Mouse (Mus musculus): Measurements from ENCODE around the gene Amz2.
"Not testable (repeated sequence)": the region's sequence is repeated elsewhere in the genome, so short reads cannot be mapped to it uniquely, and the experiment has no call there.

Gene Amz2

GRCm38 (mm10) chr11:109487991-109488684, 62.4 kb downstream of the Amz2 start:
- intact Hi-C loops (cut with DNase I) = no loop called here

GRCm38 (mm10) chr11:109489763-109490162, 64.0 kb downstream of the Amz2 start:
- intact Hi-C loops (cut with DNase I) = no loop called here

GRCm38 (mm10) chr11:109491844-109492243, 66.1 kb downstream of the Amz2 start:
- intact Hi-C loops (cut with DNase I) = no loop called here

GRCm38 (mm10) chr11:109492847-109493464, 67.2 kb downstream of the Amz2 start:
- intact Hi-C loops (cut with DNase I) = not testable (repeated sequence)

- intact Hi-C loops (cut with DNase I) = no loop called here
Observed at GRCm38 (mm10) chr11:109494890-109495770, 69.4 kb downstream of the Amz2 start.

GRCm38 (mm10) chr11:109495771-109496474, 70.2 kb downstream of the Amz2 start:
- intact Hi-C loops (cut with DNase I) = no loop called here

- intact Hi-C loops (cut with DNase I) = no loop called here
Observed at GRCm38 (mm10) chr11:109496475-109496993, 70.8 kb downstream of the Amz2 start.

- intact Hi-C loops (cut with DNase I) = no loop called here
Observed at GRCm38 (mm10) chr11:109496996-109497714, 71.4 kb downstream of the Amz2 start.

GRCm38 (mm10) chr11:109497990-109498389, 72.2 kb downstream of the Amz2 start:
- intact Hi-C loops (cut with DNase I) = no loop called here

- intact Hi-C loops (cut with DNase I) = no loop called here
Observed at GRCm38 (mm10) chr11:109500206-109500605, 74.5 kb downstream of the Amz2 start.

Small RNA genes lying within 50 kb of the gene (microRNA-seq; reads per million reads assigned to microRNA genes)
- 0 reads per million in 2 experiments for gene Gm25540
